Mouse (Mus musculus) myocyte (in vitro differentiated cells): Measurements from ENCODE around the gene Ano10. TPM values are rescaled to one million over a fixed set of nuclear protein-coding genes. Genes with fewer than 3 reads are reported as not detected.

Experiments used
- H3K27me3 ChIP-seq: one replicate; pipeline ENCODE4 v1.6.1; 2011; ENCODE audit not compliant: control insufficient read depth, insufficient read depth, insufficient read length
- H3K36me3 ChIP-seq: one replicate; pipeline ENCODE4 v1.6.1; 2011; ENCODE audit not compliant: control insufficient read depth, insufficient read depth
- H3K4me2 ChIP-seq: one replicate; pipeline ENCODE4 v1.6.1; 2011; ENCODE audit warnings: low read depth, control low read depth
- H3K4me3 ChIP-seq: one replicate; pipeline ENCODE4 v1.5.1; 2011; ENCODE audit warnings: mild to moderate bottlenecking, control low read depth, moderate library complexity
- H3K79me2 ChIP-seq: one replicate; pipeline ENCODE4 v1.6.1; 2011; ENCODE audit not compliant: control insufficient read depth, insufficient read depth
- H3ac ChIP-seq: one replicate; pipeline ENCODE4 v1.6.1; 2011; ENCODE audit not compliant: control insufficient read depth, insufficient read length
- CEBPB ChIP-seq: IDR thresholded peaks from 2 replicates; pipeline ENCODE4 v1.6.1; 2011; ENCODE audit warnings: mild to moderate bottlenecking, moderate library complexity; ENCODE audit not compliant: poor library complexity, insufficient read depth, severe bottlenecking
- E2F4 ChIP-seq: IDR thresholded peaks from one replicate; pipeline ENCODE4 v1.6.1; 2011; ENCODE audit warnings: mild to moderate bottlenecking, control low read depth, moderate library complexity; ENCODE audit not compliant: insufficient read depth
- MAX ChIP-seq: IDR thresholded peaks from one replicate; pipeline ENCODE4 v1.6.1; 2011; ENCODE audit warnings: low read depth, mild to moderate bottlenecking, control low read depth
- MYOD1 ChIP-seq, 3 experiments: IDR thresholded peaks; one replicate each; pipeline ENCODE4 v1.6.1; 2011; ENCODE audit warnings: control low read depth in 2 of 3, low read depth in 2 of 3, mild to moderate bottlenecking in 2 of 3, moderate library complexity in 1 of 3; ENCODE audit not compliant: insufficient read length in 2 of 3, control insufficient read depth in 1 of 3
- MYOG ChIP-seq, 3 experiments: IDR thresholded peaks; one replicate each; pipeline ENCODE4 v1.6.1; 2011; ENCODE audit warnings: control low read depth in 2 of 3, low read depth in 2 of 3, mild to moderate bottlenecking in 2 of 3; ENCODE audit not compliant: insufficient read length in 2 of 3, control insufficient read depth in 1 of 3, insufficient read depth in 1 of 3
- POLR2A ChIP-seq: IDR thresholded peaks from one replicate; pipeline ENCODE4 v1.6.1; 2011; ENCODE audit warnings: low read depth, mild to moderate bottlenecking, control low read depth, moderate library complexity; ENCODE audit not compliant: insufficient read length
- POLR2AphosphoS2 ChIP-seq: IDR thresholded peaks from one replicate; pipeline ENCODE4 v1.6.1; 2011; ENCODE audit warnings: low read depth, control low read depth; ENCODE audit not compliant: insufficient read length
- REST ChIP-seq: IDR thresholded peaks from one replicate; pipeline ENCODE4 v1.6.1; 2011; ENCODE audit warnings: mild to moderate bottlenecking, control low read depth, moderate library complexity; ENCODE audit not compliant: insufficient read depth, insufficient read length
- SRF ChIP-seq: IDR thresholded peaks from one replicate; pipeline ENCODE4 v1.6.1; 2011; ENCODE audit warnings: low read depth; ENCODE audit not compliant: control insufficient read depth, insufficient read length
- TCF12 ChIP-seq: IDR thresholded peaks from one replicate; pipeline ENCODE4 v1.6.1; 2011; ENCODE audit warnings: mild to moderate bottlenecking, control low read depth; ENCODE audit not compliant: poor library complexity, insufficient read depth, severe bottlenecking
- TCF3 ChIP-seq: IDR thresholded peaks from one replicate; pipeline ENCODE4 v1.6.1; 2011; ENCODE audit warnings: low read depth, control low read depth; ENCODE audit not compliant: insufficient read length
- USF1 ChIP-seq: IDR thresholded peaks from one replicate; pipeline ENCODE4 v1.6.1; 2011; ENCODE audit warnings: low read depth, mild to moderate bottlenecking, control low read depth, moderate library complexity
- polyA plus RNA-seq: library from polyadenylated mRNA; unstranded; fragments of >200 nt; fragmentation: generic; extraction: Trizol; gene quantifications from one replicate; pipeline ENCODE4 v1.2.1, GENCODE M21; 2012; ENCODE audit warnings: missing spikeins

The Ano10 gene
- polyA plus RNA-seq, 1 experiment: 68.7 TPM

DNA sequence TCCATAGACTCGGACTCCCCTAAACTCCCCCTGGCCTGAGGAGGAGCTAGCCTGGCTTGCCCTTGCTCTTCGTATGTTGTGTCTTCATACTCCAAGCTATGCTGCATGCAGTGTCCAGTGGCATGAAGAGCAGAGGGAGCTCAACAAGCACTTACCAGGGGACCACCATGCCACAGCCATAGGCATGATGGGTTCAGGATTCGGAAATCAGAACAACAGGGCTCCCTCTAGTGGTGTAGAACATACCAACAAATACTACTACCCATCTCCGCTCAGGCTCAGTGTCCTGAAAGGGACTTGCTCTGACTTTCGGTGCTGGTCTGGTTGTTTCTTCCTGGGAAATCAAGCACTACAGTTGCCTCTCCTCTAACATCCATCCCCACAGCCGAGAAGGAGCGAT lies 68.9 kb downstream of the Ano10 start:
- TF ChIP-seq MYOD1 (IDR thresholded peaks at IDR 0.05; ENCODE audit: control insufficient read depth in 1 of 3, insufficient read length in 2 of 3, low read depth in 2 of 3): no peak
- TF ChIP-seq E2F4: no peak
- TF ChIP-seq POLR2A: no peak
- TF ChIP-seq TCF3: no peak
- TF ChIP-seq POLR2AphosphoS2: no peak
- TF ChIP-seq SRF: no peak
- TF ChIP-seq TCF12: no peak
- no peak for TF ChIP-seq MYOG (IDR thresholded peaks at IDR 0.05; ENCODE audit: control insufficient read depth in 1 of 3, insufficient read depth in 1 of 3, insufficient read length in 2 of 3, low read depth in 2 of 3)
- TF ChIP-seq CEBPB: no peak
- no peak for TF ChIP-seq USF1
- TF ChIP-seq REST: no peak
- TF ChIP-seq MAX: no peak
- Histone ChIP-seq H3K27me3 (no peaks in the 10 kb centered on the region), H3K36me3 (no peaks in the 10 kb centered on the region), H3K4me3 (no peak overlapping the region), H3K79me2 (no peaks in the 10 kb centered on the region), H3K4me2 (no peak overlapping the region), H3ac (no peak overlapping the region)

DNA sequence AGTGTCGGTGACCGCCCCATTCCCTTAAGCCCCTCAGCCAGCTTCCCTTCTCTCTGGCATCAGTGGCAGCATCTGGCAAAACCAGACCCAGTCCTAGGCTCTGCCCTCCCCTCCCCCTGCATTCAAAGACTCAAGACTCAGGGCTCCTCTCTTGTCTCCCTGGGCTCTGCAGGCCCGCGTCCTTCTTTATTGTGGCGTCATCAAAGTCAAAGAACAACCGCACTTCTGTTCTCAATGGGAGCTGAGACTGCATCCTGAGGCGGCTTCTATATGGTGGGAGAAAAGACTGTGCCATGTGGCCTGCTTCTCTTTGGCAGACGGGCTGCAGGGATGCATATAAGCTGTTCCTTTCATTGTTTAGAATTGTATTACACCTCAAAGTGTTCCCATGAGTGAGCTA lies 71.2 kb downstream of the Ano10 start:
- H3ac ChIP-seq: no peak overlapping the region

DNA sequence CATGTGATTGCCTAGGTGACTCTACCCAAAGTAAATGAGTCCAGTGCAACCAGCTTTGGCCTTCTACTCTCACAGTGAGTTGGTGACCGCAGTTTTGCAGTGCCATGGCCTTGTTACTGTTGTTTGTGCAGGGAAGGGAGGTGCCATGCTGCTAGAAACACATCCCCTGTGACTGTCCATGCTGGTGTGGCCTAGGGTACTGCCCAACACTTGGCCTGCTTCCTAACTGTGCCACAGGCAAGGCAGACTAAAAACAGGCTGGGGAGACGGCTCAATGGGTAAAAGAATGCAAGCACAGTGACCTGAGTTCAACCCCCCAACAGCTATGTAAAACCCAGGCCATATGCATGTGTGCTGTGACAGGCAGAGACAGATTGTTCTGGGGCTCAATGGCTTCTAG lies 74.3 kb downstream of the Ano10 start:
- Histone ChIP-seq H3K4me3 (no peak overlapping the region), H3K79me2 (no peaks in the 10 kb centered on the region), H3K27me3 (no peaks in the 10 kb centered on the region), H3ac (no peak overlapping the region), H3K36me3 (no peaks in the 10 kb centered on the region), H3K4me2 (no peak overlapping the region)
- TF ChIP-seq POLR2A (no peak), USF1 (no peak), TCF12 (no peak), E2F4 (no peak), SRF (no peak), MAX (no peak), MYOD1 (IDR thresholded peaks at IDR 0.05; ENCODE audit: control insufficient read depth in 1 of 3, insufficient read length in 2 of 3, low read depth in 2 of 3) (no peak), CEBPB (no peak), MYOG (IDR thresholded peaks at IDR 0.05; ENCODE audit: control insufficient read depth in 1 of 3, insufficient read depth in 1 of 3, insufficient read length in 2 of 3, low read depth in 2 of 3) (no peak), TCF3 (no peak), POLR2AphosphoS2 (no peak), REST (no peak)

More for the DNA sequence above, 71.2 kb downstream of the Ano10 start:
- TF ChIP-seq TCF3 (no peak), CEBPB (no peak), SRF (no peak), TCF12 (no peak), POLR2AphosphoS2 (no peak), E2F4 (no peak)
- Histone ChIP-seq H3K36me3 (no peaks in the 10 kb centered on the region), H3K4me2 (no peak overlapping the region), H3K79me2 (no peaks in the 10 kb centered on the region), H3K27me3 (no peaks in the 10 kb centered on the region), H3K4me3 (no peak overlapping the region)

DNA sequence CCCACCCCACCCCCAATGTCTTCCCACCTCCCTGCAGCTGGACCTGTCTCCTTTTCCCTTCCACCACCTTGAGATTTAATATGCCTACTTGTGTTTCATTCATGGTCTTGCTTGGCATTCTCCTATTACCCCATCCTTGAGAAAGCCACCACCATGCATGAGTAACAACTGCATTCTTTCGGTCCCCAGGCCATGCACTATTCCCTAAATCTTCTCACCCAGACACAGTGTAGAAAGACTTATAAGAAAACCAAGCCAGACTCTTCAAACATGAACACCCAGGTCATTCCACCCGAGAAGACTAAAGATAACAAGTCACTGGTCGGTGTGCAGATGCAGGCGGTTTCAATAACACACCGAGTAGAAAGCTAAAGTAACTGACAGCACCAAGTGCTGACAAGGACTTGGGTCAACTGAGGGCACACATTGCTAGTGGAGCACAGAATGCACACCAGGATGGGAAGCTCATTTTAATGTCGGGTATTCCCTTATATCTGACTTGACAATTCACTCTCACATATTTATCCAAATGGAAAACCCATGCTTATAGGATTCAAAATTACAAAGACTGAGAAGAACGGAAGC lies 77.2 kb downstream of the Ano10 start:
- Histone ChIP-seq H3K4me2 (peak overlapping the region; percentile 27), H3K4me3 (no peak overlapping the region), H3ac (no peak overlapping the region), H3K36me3 (no peaks in the 10 kb centered on the region), H3K79me2 (no peaks in the 10 kb centered on the region), H3K27me3 (no peaks in the 10 kb centered on the region)
- TF ChIP-seq E2F4 (no peak), SRF (no peak), MYOD1 (IDR thresholded peaks at IDR 0.05; ENCODE audit: control insufficient read depth in 1 of 3, insufficient read length in 2 of 3, low read depth in 2 of 3) (peak; percentile 63 to 69 (median 67)), MYOG (IDR thresholded peaks at IDR 0.05; ENCODE audit: control insufficient read depth in 1 of 3, insufficient read depth in 1 of 3, insufficient read length in 2 of 3, low read depth in 2 of 3) (no peak), REST (no peak), USF1 (no peak), POLR2A (no peak), TCF3 (no peak), TCF12 (no peak)

DNA sequence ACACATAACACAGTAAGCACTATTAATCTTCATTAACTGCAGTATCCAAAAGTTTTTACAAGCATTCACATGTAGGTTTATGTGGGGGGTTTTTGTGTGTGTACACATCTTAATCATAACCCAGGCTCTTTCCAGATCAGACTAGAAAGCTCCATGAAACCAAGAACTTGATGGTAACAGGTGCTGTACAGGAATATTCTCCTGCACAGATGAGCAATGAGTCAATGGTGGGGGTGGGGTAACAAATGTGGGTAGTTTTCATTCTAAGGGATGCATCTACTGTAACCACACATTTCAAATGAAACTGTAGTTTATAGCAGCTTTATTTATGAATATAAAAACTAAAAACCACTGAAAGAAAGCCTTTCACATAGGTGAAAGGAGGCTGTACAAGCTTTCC lies 79.1 kb downstream of the Ano10 start:
- no peak for TF ChIP-seq USF1
- TF ChIP-seq MYOG (IDR thresholded peaks at IDR 0.05; ENCODE audit: control insufficient read depth in 1 of 3, insufficient read depth in 1 of 3, insufficient read length in 2 of 3, low read depth in 2 of 3): peak in 1 of 3 experiments; percentile 71
- TF ChIP-seq MYOD1 (IDR thresholded peaks at IDR 0.05; ENCODE audit: control insufficient read depth in 1 of 3, insufficient read length in 2 of 3, low read depth in 2 of 3): peak; percentile 21 to 54 (median 28)
- no peak overlapping the region for H3K4me3 ChIP-seq
- no peak overlapping the region for H3ac ChIP-seq
- H3K36me3 ChIP-seq: no peaks in the 10 kb centered on the region
- H3K27me3 ChIP-seq: no peaks in the 10 kb centered on the region
- H3K79me2 ChIP-seq: no peaks in the 10 kb centered on the region
- no peak overlapping the region for H3K4me2 ChIP-seq
